Comparison of ENCODE assay signal across 8 mouse cellular contexts in genomic region chr5:114127374-114128349, GRCm38 (mm10). TPM values are rescaled to one million over a fixed set of nuclear protein-coding genes. Genes with fewer than 3 reads are reported as not detected.
DNase-seq lines count a peak whose midpoint lies in the region; ATAC-seq lines count a peak whose summit lies in the region.

Alkbh2 (minus strand) TSS chr5:114128218.

- H3K9me3 ChIP-seq in embryonic facial prominence, embryonic 13.5 days = no peaks in the 10 kb centered on the region
- no peaks in the 10 kb centered on the region for H3K9me3 ChIP-seq in limb, embryonic 13.5 days
- no peaks in the 10 kb centered on the region for H3K9me3 ChIP-seq in midbrain, embryonic 15.5 days

- peak within 1 kb of the TSS; percentile 68 for H3K4me3 ChIP-seq in embryonic facial prominence, embryonic 13.5 days
- peak within 1 kb of the TSS; percentile 68 for H3K4me3 ChIP-seq in limb, embryonic 13.5 days
- H3K4me3 ChIP-seq in midbrain, embryonic 15.5 days = peak within 1 kb of the TSS; percentile 69

- H3K36me3 ChIP-seq in embryonic facial prominence, embryonic 13.5 days = peaks cover 31% of the 10 kb centered on the region
- H3K36me3 ChIP-seq in limb, embryonic 13.5 days = peaks cover 34% of the 10 kb centered on the region
- H3K36me3 ChIP-seq in midbrain, embryonic 15.5 days (replicated peaks) = peaks cover 12% of the 10 kb centered on the region; the same call in 1 of the 2 replicates

- ATAC-seq in embryonic facial prominence, embryonic 13.5 days (ENCODE audit: insufficient number of reproducible peaks, insufficient read depth, low FRiP score, low TSS enrichment, low read depth) = peak; percentile 29; the same call in 1 of the 2 replicates
- 0 out of 2 replicates have a peak, but pooled peaks have one; percentile 13 for ATAC-seq in limb, embryonic 13.5 days (ENCODE audit: low FRiP score, low read depth)
- peak; percentile 25 for ATAC-seq in midbrain, embryonic 15.5 days (replicated peaks)

- peaks cover 28% of the 10 kb centered on the region for H3K4me1 ChIP-seq in embryonic facial prominence, embryonic 13.5 days
- peaks cover 16% of the 10 kb centered on the region for H3K4me1 ChIP-seq in limb, embryonic 13.5 days
- H3K4me1 ChIP-seq in midbrain, embryonic 15.5 days = peaks cover 28% of the 10 kb centered on the region

- H3K9ac ChIP-seq in embryonic facial prominence, embryonic 13.5 days = peak within 1 kb of the TSS; percentile 80
- H3K9ac ChIP-seq in limb, embryonic 13.5 days = peak within 1 kb of the TSS; percentile 78
- peak within 1 kb of the TSS; percentile 67 for H3K9ac ChIP-seq in midbrain, embryonic 15.5 days

- H3K27me3 ChIP-seq in embryonic facial prominence, embryonic 13.5 days = no peaks in the 10 kb centered on the region
- no peaks in the 10 kb centered on the region for H3K27me3 ChIP-seq in limb, embryonic 13.5 days
- H3K27me3 ChIP-seq in midbrain, embryonic 15.5 days (replicated peaks) = no peaks in the 10 kb centered on the region

- peak within 1 kb of the TSS; percentile 96 for H3K4me2 ChIP-seq in embryonic facial prominence, embryonic 13.5 days
- H3K4me2 ChIP-seq in limb, embryonic 13.5 days (replicated peaks) = peak within 1 kb of the TSS; percentile 94
- H3K4me2 ChIP-seq in midbrain, embryonic 15.5 days = peak within 1 kb of the TSS; percentile 99

- WGBS in embryonic facial prominence, embryonic 13.5 days = under 1% methylated on average over 69 of the region's 69 CpGs
- under 1% methylated on average over 69 of the region's 69 CpGs for WGBS in limb, embryonic 13.5 days
- under 1% methylated on average over 69 of the region's 69 CpGs for WGBS in midbrain, embryonic 15.5 days

- H3K27ac ChIP-seq in embryonic facial prominence, embryonic 13.5 days = peak within 1 kb of the TSS; percentile 92
- peak within 1 kb of the TSS; percentile 88 for H3K27ac ChIP-seq in limb, embryonic 13.5 days
- peak within 1 kb of the TSS; percentile 85 for H3K27ac ChIP-seq in midbrain, embryonic 15.5 days

- peak; percentile 80 for DNase-seq in 3T3-L1 (ENCODE audit: low read depth, low spot score)
- peak; percentile 87 to 92 for DNase-seq in adrenal gland, postnatal 36 days
- peak; percentile 81 to 90 for DNase-seq in heart, adult 18-20 months
- peak; percentile 87 for DNase-seq in kidney, adult 18-20 months
- peak; percentile 76 to 84 for DNase-seq in spleen, postnatal 14 days (ENCODE audit: low spot score in 2 of 2)

RNA-seq across cellular contexts. Expression of gene Alkbh2, which starts in this region (rescaled TPM):
- 1 to 10 TPM; 7.0 to 7.6 TPM for total RNA-seq in adrenal gland, postnatal 36 days (2021)
- 11.7 and 11.8 TPM in 2 replicates for polyA plus RNA-seq in embryonic facial prominence, embryonic 13.5 days (2015; fragmentation: Nextera tagmentation; extraction: Ambion mirVana)
- total RNA-seq in heart, adult 18-20 months (2021) = 1 to 10 TPM; 1.3 to 1.5 TPM
- polyA plus RNA-seq in limb, embryonic 13.5 days (2015; fragmentation: Nextera tagmentation; extraction: Ambion mirVana) = 10.8 and 11.9 TPM in 2 replicates
- polyA plus RNA-seq in midbrain, embryonic 15.5 days (2015; fragmentation: Nextera tagmentation; extraction: Ambion mirVana) = 5.3 and 6.9 TPM in 2 replicates

Comparison
In these comparisons a context has a peak if more than half of its experiments do, and no peak if none do; other contexts are left out.
1. Peak in every context shown above with its lines: DNase-seq, ATAC-seq, H3K4me3 ChIP-seq and H3K27ac ChIP-seq.